Mouse (Mus musculus) retina, postnatal 1 day (tissue): ENCODE measurements around the gene Map3k13.

Experiments used
- DNase-seq: peaks from one replicate; pipeline ENCODE4 v3.0.0-alpha.2; 2012

Map3k13 gene

DNA sequence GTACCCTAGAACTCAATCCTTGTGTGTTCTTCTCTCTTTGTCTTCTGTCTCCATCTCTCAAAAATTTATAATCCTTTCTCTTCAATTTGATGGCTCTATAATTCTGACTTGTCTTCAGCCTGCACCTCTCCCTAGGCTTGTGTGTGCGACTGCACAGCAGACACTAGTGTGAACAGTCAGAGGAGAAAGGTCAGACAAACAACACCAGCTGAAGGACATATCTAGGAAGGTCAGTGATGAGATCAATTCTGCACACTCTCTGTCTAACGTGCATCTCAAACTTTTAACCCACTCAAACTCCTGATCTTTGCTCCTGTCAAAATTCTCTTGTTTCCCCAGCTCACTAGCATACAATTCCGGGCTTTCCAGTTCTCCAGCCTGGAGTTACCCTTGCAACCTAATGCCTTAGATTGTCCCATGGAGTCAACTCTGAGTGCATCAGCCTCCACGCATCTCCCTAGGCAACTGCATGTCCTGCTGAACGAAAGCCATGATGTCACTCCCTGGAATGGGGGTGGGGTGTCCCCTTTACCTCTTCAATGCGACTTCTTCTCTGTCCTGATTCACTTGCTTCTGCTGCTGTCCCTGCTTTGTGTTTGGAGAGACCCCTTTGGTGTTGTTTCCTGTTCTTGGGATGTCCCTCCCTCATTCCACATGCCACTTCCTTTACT, 19.2 kb downstream of the Map3k13 start:
- no peak for DNase-seq

DNA sequence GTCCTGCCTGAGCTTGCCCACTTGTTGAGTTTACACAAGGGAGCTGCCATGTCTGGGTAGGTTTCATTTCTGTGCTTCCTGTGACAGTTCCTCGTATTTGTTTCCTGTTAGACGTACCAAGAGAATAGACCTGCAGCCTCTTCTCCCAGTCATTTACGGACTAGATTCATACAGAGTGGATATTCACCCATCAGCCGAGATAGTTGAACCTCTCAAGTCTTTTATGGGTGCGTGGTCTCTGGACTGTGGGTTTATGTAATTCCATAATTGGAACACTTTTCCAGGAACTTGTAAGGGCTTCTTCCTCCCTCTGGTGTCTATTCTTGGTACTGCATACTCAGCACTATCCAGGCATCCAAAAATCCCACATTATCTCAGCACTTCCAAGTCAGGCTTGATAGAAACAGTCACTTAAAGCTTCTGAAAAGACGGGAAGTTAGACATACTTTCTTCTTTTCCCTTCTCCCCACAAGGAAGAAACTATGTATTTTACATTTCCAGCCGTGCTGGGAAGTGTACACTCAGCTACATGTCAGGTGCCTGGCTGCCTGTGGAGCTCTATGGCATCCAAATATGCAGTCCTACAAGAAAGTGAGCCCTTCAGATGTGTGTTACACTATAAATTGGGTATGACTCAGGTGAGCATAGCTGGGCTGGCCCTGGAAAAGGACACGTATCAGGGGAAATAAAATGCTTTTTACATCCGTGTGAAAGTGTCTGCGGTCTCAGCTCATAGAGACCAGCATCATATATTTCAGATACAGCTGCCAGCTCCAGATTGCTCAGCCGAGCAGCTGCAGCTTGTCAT, 20.9 kb downstream of the Map3k13 start:
- DNase-seq = peak; percentile 84

DNA sequence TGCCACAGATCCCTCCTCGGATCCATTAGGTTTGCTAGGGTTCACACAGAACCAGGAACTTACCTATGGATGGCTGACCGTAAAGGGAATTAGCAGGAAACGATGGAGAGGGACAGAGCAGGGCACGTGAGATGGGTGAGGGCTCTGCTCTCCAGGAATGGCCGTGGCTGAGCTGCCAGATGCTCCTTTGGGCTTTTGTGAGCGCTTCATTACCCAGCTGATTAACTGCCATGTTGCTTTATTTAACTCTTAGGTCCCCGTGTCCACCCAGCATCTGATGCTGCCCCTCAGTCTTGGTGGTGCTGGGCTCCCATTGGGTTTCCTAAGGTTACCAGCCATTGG, 21.5 kb downstream of the Map3k13 start:
- DNase-seq = peak; percentile 76

DNA sequence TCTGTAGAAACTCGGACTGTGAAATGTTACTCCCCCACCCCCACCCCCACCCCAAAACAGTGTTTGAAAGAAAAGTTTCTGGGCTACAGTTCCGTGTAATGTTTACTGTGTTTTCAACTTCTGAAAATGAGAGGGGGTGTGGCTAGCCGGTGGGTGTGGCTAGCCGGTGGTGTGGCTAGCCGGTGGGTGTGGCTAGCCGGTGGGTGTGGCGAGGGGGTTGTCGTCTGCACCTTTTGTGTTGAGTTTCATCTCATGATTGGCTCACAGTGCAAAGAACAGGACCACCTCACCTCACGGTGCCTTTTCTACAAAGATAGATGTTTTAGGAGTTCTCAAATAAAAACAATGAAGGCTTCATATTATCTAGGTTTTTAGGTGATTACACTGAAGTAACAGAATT, 24.0 kb downstream of the Map3k13 start:
- DNase-seq = peak; percentile 25

DNA sequence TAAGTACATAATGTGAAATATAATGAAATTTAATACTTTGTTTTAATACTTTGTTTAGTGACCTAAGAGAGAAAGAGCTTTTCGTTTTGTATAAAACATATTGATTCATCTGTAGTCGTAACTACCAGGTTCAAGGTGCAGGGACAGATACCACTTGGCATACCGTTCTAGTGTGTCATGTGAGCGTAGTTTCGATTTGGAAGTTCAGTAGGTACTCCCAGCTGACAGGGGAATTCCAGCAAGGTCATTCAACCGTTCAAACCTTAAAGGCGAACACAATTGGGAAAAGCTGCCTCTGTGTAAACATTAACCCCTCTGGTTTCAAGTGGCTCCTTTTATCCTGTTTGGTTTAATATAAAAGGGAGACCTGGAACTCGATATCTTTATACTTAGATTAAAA, 24.5 kb downstream of the Map3k13 start:
- DNase-seq = no peak

DNA sequence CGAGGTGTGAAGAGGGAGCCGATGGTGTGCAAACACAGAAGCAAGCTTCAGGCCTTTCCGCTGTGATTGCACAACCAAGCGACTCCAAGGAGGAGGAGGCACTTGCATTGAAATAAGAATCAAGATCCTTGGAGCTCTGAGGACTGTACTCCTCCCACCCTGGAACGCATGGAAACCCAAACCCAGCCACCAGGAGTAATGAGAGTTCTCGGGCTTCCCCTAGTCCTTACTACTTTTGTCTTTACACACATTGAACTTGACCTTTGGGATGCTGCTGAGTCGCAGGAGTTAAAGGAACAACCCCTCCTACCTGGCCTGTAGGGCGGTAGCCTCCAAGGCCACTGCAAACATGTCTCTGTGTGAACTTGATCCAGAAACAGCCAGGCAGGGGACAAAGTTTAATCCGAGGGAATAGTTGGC, 31.5 kb downstream of the Map3k13 start:
- DNase-seq = no peak

DNA sequence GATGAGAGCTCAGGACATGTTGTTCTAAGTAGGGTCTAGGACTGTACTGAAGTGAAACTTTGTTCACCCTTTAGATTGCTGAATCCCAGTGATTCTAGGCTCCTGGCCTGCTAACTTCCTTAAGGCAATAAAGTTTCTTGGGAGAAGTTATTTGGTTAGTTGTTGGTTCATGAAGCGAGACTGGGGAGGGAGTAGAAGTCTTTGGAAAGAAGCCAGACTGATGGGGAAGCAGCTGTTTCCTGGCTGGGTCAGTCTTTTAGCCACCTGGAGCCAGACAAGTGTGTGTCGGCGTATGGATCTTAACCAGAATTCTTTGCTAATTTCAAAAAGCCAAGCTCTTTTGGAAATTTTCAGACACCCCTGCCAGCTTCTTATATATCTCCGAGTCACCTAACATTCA, 33.0 kb downstream of the Map3k13 start:
- no peak for DNase-seq

DNA sequence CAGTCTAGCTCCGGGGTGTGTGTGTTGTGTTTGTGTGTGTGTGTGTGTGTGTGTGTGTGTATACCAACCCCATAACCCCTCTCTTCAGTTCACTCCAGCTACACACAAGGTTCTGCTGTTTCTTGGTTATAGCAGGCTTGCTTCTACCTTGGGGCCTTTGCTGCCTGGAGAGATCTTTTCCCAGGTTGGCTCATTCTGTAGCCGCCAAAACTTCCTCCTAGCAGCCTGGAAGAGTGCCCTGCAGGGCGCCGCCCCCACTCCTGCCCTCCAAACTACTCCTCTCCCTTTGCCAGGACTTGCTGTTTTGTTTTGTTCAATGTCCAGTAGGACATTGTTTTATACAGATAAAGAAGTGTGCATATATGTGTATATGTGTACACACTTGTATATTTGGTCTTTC, 33.4 kb downstream of the Map3k13 start:
- DNase-seq = no peak

DNA sequence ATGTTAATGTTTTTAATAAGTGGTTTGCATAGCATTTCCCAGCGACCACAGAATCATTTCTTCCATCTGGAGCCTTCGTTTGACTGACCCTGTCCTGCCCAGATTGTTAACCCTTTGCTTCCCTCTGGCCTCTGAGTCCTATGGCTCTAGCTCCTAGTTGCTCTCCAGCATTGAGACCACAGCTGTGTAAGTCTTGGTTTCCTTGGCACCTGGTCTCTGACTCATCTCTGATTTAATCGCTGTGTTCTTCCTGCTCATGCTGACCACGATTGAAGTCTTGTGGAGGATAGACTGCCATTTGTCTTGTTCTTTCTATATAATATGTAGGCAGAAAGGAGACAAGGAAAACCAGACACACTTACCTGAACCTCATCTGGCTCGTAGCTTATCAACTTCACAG, 35.6 kb downstream of the Map3k13 start:
- no peak for DNase-seq

DNA sequence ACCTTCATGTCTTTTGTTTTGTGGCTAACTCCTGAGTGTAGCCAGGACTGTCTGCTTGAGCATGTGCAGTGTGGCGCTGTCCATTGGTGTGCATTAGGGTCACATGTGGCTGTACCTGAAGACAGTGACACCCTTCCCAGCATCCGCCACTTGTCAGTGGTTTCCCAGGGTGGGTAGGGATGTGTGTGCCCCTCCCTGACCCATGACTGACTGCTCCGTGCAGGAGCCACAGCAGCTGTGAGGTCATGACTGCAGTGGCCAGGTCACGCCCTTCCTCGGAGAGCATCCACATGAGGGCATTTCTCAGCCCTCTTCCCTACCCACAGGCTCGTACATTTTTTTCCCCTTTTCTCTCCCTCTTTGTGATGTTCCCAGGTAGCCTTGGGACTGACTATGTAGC, 36.6 kb downstream of the Map3k13 start:
- no peak for DNase-seq

DNA sequence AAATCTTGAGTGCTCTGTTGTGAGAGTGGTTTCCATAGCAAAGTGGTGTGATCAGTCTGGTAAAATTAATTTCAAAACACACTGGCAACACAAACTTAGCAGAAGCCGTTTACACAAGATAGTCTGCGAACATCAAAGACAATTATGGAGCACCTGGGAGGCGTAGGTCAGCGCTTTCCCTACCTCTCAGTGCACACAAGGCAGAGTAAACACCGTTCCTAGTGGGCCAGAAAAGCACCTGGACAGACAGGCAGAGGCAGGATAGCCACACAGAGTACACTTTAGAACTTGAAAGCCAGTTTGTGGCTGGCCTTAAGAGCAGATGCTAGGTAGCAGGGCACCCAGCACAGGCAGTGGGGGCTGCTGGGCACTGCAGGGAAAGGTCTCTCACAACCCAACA, 37.6 kb downstream of the Map3k13 start:
- no peak for DNase-seq

DNA sequence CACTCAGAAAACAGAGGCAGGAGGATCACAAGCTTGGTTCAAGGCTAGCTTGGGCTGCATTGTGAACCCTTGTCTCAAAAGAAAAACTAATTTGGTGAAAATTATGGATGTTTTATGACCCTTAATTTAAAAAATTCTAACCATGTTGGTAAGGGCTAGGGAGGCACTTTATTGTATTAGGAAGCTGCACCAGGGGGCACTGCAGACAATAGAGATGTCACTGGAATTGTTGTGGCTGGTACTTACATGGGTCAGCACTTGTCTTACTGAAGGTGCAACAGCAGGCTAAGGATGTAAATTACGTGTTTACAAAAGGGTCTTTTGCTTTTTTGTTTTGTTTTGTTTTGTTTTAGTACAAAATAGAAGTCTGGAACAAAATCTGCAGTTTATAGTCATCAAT, 39.3 kb downstream of the Map3k13 start:
- DNase-seq = no peak

DNA sequence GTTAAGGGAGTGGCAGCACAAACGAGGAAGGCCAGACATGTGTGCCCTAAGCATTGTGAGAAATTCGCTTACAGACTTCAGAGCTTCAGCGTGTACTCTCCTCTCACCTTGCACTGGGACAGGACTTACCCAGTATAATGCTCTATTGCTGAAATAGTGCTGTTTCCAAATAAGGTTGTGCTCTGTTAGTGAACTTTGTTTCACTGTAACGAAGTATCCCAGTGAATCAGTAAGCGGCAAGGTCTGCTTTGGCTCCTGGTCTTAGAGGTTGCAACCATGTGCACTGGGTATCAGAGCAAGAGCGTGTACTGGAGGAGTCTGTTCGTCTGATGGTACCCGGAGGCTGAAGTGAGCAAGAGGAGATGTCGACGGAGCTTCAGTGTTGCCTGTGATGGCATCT, 39.8 kb downstream of the Map3k13 start:
- no peak for DNase-seq

DNA sequence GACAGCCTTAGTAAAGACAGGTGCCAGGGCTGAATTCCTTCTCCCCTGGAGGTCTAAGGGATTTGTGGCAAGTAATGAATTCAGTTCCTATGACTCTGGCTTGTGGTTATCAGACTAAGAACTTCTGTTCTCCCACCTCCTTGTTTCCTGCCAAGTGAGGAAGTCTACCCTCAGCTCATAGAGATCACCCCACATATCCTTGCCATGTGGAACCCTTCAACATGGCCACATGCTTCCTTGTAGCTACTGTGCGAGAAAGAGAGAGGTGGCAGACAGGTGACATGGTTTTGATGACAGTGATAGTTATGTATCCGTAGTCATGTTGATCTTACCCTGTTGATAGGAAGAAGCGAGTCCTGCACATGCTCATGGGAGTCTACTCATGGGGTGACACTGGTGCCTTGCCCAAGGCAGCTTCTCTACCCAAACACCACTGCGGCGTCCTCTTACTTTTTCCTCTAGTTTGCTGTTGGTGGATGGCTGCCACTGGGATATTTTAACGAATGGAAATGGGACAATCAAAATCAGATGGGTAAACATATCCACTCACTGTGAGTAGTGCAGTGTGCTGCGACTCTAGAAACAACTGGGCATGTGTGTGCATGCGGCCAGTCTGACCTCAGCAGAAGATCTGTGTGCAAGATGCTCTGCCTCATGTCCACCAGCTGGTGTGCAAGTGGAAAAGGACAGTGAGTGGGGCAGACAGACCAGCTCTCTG, 40.9 kb downstream of the Map3k13 start:
- no peak for DNase-seq

DNA sequence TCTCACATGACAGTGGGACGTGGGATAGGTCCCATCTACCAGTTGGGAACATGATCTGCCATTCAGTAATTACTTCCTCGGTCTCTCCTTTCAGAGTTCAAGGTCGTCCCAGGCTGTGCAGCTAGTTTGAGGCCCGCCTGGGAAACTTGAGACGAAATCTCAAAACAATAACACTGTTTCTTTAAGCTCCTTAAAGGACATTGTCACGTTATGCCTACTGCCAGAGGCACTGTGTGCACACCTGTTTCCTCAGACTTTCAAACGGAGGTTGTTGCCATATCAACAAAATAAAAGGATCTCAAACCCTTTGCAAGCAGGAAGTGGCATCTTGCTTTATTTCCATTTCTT, 41.4 kb downstream of the Map3k13 start:
- DNase-seq = no peak

DNA sequence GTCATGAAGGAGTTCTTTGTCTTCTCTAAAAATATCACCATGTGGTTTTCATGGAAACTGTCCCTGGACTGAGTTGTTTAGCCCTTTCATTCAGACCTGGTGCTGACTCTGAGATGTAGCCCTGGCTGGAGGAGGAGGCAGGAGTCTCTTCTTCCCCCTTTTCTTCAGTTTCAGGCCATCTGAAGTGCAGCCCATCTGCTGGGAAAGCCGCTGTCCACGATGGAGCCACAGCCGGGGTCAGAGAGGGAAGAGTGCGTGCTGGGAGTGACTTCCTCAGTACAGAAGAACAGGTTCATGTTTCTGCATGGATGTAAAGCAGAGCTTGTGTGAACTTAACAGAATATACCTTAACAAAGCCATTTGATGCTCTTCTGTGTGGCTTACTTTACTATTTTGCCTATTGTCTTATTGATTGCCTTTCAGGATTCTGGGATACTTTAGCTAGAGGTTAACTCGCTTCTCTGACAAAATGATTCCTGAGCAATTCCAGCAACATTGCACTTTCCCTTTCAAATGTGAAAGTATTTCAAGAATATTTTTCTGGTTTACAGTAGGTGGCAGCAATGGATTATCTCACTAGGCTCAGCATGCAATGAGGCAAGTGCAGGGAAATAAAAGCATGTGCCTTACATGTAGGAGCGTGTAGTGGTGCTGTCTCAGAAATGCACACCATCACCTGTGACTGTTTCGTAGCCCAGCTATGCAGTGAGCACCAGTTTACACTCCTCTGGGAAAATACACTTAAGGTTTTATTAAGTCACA, 42.3 kb downstream of the Map3k13 start:
- DNase-seq = peak; percentile 57

DNA sequence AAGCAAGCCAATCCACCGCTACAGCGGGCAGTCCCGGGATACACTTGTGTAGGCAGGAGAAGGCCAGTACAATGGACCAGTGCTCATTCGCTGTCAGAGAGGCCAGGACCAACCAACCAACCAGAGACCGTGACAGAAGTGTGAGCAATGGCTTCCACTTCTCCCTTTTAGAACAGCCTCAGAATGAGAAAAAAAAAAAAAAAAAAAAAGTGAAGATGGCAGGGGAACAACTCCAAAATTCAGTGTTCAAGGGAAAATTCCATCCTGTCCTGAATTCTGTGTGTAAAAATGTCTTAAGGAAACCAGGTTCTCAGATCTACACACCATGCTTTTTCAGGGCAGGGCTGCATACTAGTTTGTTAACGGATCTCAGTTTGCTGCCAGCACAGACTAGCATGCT, 43.5 kb downstream of the Map3k13 start:
- no peak for DNase-seq

DNA sequence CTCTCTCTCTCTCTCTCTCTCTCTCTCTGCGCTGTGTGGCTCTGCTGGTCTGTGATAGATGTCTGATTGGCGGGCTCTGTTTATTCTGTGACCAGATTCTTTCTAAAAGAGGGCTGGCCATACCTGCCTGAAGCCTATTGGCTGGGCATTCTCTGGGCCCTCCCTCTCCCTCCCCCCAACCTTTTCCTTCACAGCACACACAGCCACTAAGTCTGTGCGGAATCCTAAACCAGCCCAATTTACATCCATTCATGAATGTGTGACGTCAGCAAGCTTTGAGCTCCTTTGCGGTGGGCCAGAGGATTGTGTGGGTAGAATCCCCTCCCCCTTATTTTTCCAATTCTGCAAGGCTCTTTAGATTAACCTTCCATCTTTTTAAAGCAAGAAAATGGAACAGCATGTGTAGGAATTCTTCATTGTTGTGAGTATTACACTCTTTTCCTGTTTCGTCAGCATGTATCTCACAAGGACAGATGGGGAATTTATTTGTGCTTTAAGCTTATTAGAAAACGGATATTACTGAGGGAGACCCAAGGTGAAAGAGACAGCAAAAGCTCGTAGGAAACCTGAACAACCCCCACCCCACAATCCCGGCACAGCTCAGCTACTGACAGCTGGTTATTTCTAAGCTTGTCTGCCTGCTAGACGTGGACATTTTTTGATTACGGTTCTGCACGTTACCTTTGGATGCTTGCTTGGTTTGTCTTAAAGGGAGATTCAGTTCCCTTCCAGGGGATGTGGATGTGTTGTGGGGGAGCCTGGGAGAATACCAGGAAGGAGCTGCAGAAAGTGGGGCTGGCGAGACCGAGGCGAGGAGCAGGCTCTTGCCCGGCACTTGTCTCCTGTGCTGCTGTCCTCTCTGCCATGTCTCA, 51.9 kb downstream of the Map3k13 start:
- peak; percentile 94 for DNase-seq

DNA sequence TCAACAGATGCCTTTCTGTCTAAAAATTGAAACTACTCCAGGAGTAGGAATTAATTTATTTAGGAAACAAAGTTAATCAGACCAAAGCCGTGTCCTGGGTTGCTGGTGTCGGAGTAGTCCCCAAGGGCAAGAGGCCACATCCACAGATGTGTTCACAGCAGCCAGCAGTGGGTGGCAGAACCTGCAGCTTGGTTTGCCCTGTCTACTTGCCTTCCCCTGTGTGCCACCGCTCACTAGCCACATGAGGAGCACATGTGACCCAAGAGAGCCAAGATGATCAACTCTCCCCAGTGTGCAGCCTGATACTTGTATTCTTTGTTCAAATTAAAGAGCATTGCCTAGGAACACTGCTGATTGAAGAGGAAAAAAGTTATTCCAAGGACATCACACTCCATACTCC, 54.3 kb downstream of the Map3k13 start:
- DNase-seq = no peak

DNA sequence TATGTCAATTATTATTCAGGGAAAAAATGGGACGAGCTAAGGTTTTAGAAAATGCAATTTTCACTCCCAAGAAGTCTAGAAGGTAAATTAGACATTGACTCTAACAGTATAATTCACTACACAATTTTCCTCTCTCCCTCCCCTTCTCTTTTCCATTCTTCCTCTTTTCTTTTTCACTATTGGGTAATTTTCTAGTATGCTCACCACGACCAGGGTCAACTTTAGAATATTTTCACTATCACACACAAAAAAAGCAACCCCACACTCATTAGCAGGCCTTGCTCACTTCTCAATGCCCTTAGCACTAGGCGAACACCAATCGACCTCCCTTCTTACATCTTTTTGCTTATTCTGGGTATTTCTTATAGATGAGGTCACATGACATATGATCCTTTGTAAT, 54.7 kb downstream of the Map3k13 start:
- no peak for DNase-seq

DNA sequence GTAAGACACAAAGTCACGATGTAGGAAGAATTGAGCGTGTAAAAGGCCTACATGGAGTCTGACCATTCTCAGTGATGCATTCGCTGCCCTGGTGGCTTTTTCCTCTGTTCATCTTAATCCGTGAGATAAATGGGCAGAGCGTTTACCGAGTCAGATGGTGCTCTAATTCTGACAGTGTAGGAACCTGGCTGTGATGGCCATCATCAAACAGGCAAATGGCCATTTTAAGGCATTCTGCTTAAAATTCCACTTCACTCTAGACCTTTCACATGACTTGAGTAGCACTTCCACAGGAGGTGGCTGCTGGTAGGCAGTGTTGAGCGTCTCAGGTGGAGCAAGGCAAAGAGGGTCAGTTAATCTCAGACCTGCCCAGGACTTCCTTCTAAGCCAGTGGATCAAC, 58.2 kb downstream of the Map3k13 start:
- DNase-seq = no peak

DNA sequence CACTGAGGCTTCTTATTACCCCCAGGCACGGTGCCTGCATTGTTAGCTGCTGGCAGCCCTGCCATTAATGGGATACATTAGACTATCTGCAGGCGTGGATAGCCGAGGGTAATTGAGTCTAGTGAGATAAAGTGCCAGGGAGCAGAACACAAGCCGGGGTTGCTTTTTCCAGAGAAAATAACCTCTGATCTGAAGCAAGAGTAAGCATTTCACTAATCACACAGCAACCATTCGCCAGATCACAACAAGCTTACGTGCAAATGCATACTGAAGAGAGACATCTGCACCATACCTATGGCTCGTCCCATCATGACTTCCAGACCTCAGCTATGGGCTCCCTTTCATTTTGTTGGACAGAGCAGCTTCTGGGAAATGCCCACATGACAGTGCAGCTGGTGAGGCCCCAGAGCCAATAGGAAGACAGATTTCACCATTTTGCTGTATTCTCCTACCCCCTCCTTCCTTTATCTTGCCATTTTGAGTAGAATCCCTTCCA, 59.3 kb downstream of the Map3k13 start:
- no peak for DNase-seq
